Comparison of ENCODE assay signal across 8 mouse cellular contexts in genomic region chr8:11279296-11279826, GRCm38 (mm10). TPM values are rescaled to one million over a fixed set of nuclear protein-coding genes. Genes with fewer than 3 reads are reported as not detected.
A peak's percentile ranks its signal among the peaks of the same experiment; 100 is the strongest.
DNase-seq lines count a peak whose midpoint lies in the region; ATAC-seq and TF ChIP-seq lines count a peak whose summit lies in the region.

No protein-coding gene starts in this region.

- H3K4me1 ChIP-seq in heart, embryonic 15.5 days (replicated peaks): peaks cover 89% of the 10 kb centered on the region
- H3K4me1 ChIP-seq in small intestine, adult 2 months (ENCODE audit: control insufficient read depth, insufficient read depth, insufficient read length, low read length): peaks cover 5% of the 10 kb centered on the region

- peak; percentile 14 for ATAC-seq in Patski
- peak; percentile 32; the same call in 1 of the 2 replicates for ATAC-seq in heart, embryonic 15.5 days (replicated peaks; ENCODE audit: insufficient number of reproducible peaks, insufficient read depth, low FRiP score, low read depth)

- peaks cover 3% of the 10 kb centered on the region; the same call in 1 of the 2 replicates for H3K36me3 ChIP-seq in heart, embryonic 15.5 days
- no peaks in the 10 kb centered on the region for H3K36me3 ChIP-seq in small intestine, adult 2 months (ENCODE audit: control insufficient read depth, insufficient read depth, low read length)

- TF ChIP-seq CTCF in Patski (IDR thresholded peaks at IDR 0.05): no peak
- TF ChIP-seq CTCF in small intestine, adult 2 months (IDR thresholded peaks at IDR 0.05; ENCODE audit: extremely low read depth, insufficient read length, insufficient replicate concordance, low read depth, low read length): no peak

- in situ Hi-C loops in Patski (cut with MboI; ENCODE audit: low pct_unique_long_range_greater_than_20kb): no loop called here

- 0 out of 2 replicates have a peak overlapping the region, but pooled peaks have one; percentile 0 for H3K4me3 ChIP-seq in heart, embryonic 15.5 days
- no peak overlapping the region for H3K4me3 ChIP-seq in small intestine, adult 2 months (ENCODE audit: low read depth, low read length)

- H3K27ac ChIP-seq in heart, embryonic 15.5 days: peak overlapping the region; percentile 79
- 0 out of 2 replicates have a peak overlapping the region, but pooled peaks have one; percentile 18 for H3K27ac ChIP-seq in small intestine, adult 2 months (ENCODE audit: insufficient read depth, low read depth, low read length)

- 46% methylated on average over 20 of the region's 20 CpGs for WGBS in heart, embryonic 15.5 days
- 39% methylated on average over 20 of the region's 20 CpGs for WGBS in small intestine, adult 2 months

- no peaks in the 10 kb centered on the region for H3K27me3 ChIP-seq in Patski
- no peaks in the 10 kb centered on the region for H3K27me3 ChIP-seq in heart, embryonic 15.5 days
- no peaks in the 10 kb centered on the region for H3K27me3 ChIP-seq in small intestine, adult 2 months (ENCODE audit: control insufficient read depth, insufficient read depth, low read length)

- TF ChIP-seq POLR2A in small intestine, adult 2 months (IDR thresholded peaks at IDR 0.05; ENCODE audit: low read depth, low read length): no peak

- peak overlapping the region; percentile 31 for H3K4me2 ChIP-seq in heart, embryonic 15.5 days

- H3K9me3 ChIP-seq in heart, embryonic 15.5 days (replicated peaks): no peaks in the 10 kb centered on the region

- no peak for DNase-seq in Patski (ENCODE audit: low read depth, low spot score)
- DNase-seq in embryo, embryonic 10.5 days (ENCODE audit: low spot score): peak; percentile 61
- DNase-seq in kidney, postnatal 4 days: peak; percentile 62 to 79
- no peak for DNase-seq in urinary bladder, postnatal 10 days (ENCODE audit: low spot score)
- DNase-seq in thymus, postnatal 14 days: no peak
- no peak for DNase-seq in testis, postnatal 10 days (ENCODE audit: low spot score)

- CTCF ChIA-PET in Patski (lab: Charles Lee): interaction anchor here (1.1 kb wide), 1 partner anchor 17 kb away, joined by 3 read pairs; no protein-coding TSS in a partner anchor

- POLR2A ChIA-PET in Patski (lab: Charles Lee): no interaction called here

- no peak overlapping the region for H3K9ac ChIP-seq in heart, embryonic 15.5 days

RNA-seq across cellular contexts. Expression of gene Col4a2, which starts 33.2 kb away (rescaled TPM):
- 206 TPM for polyA plus RNA-seq in Patski (2021)
- 89.8 and 106 TPM in 2 replicates for polyA plus RNA-seq in heart, embryonic 15.5 days (2015; fragmentation: Nextera tagmentation; extraction: Ambion mirVana)
- 23.8 and 35.6 TPM in 2 replicates for polyA plus RNA-seq in small intestine, adult 2 months (2012; rRNA removed)

RNA-seq across cellular contexts. Expression of gene Col4a1, which starts 33.3 kb away (rescaled TPM):
- polyA plus RNA-seq in Patski (2021): 336 TPM
- polyA plus RNA-seq in heart, embryonic 15.5 days (2015; fragmentation: Nextera tagmentation; extraction: Ambion mirVana): 191 and 245 TPM in 2 replicates
- polyA plus RNA-seq in small intestine, adult 2 months (2012; rRNA removed): 77.8 and 136 TPM in 2 replicates

Comparison
In these comparisons a context has a peak if more than half of its experiments do, and no peak if none do; other contexts are left out.
1. DNase-seq: peak in embryo, embryonic 10.5 days (single experiment) and kidney, postnatal 4 days (2 of 2); none in Patski (single experiment), urinary bladder, postnatal 10 days (single experiment), thymus, postnatal 14 days (single experiment) and testis, postnatal 10 days (single experiment).